ENCODE assay signal across 8 mouse cellular contexts in genomic region chr1:38128919-38129436, GRCm38 (mm10). TPM values are rescaled to one million over a fixed set of nuclear protein-coding genes. Genes with fewer than 3 reads are reported as not detected.
DNase-seq lines count a peak whose midpoint lies in the region; ATAC-seq and TF ChIP-seq lines count a peak whose summit lies in the region.

No protein-coding gene starts in this region.

- peak overlapping the region; percentile 95 for H3K4me2 ChIP-seq in heart, embryonic 13.5 days
- peak overlapping the region; percentile 92 for H3K4me2 ChIP-seq in liver, embryonic 15.5 days
- peak overlapping the region; percentile 73 for H3K4me2 ChIP-seq in neural tube, embryonic 13.5 days
- H3K4me2 ChIP-seq in stomach, postnatal 0 days (replicated peaks; ENCODE audit: low read depth), result peak overlapping the region; percentile 61

- H3K9me3 ChIP-seq in heart, embryonic 13.5 days, result no peaks in the 10 kb centered on the region
- no peaks in the 10 kb centered on the region for H3K9me3 ChIP-seq in liver, embryonic 15.5 days (replicated peaks)
- H3K9me3 ChIP-seq in neural tube, embryonic 13.5 days, result no peaks in the 10 kb centered on the region
- no peaks in the 10 kb centered on the region for H3K9me3 ChIP-seq in stomach, postnatal 0 days (ENCODE audit: control insufficient read depth, low read length)

- under 1% methylated on average over 53 of the region's 68 CpGs for WGBS in heart, embryonic 13.5 days
- under 1% methylated on average over 56 of the region's 68 CpGs for WGBS in liver, embryonic 15.5 days (ENCODE audit: insufficient replicate concordance)
- 0% methylated on average over 65 of the region's 68 CpGs for WGBS in neural tube, embryonic 13.5 days
- under 1% methylated on average over 42 of the region's 68 CpGs for WGBS in stomach, postnatal 0 days

- TF ChIP-seq POLR2A in embryonic fibroblast, embryonic 13.5 days (IDR thresholded peaks at IDR 0.05; ENCODE audit: low read depth, low read length), result no peak

- TF ChIP-seq CTCF in C2C12 (IDR thresholded peaks at IDR 0.05; ENCODE audit: control insufficient read depth, insufficient read depth, insufficient read length), result no peak
- no peak for TF ChIP-seq CTCF in embryonic fibroblast, embryonic 13.5 days (IDR thresholded peaks at IDR 0.05; ENCODE audit: borderline replicate concordance, insufficient read depth, low read length)
- no peak for TF ChIP-seq CTCF in stomach, postnatal 0 days (IDR thresholded peaks at IDR 0.05; ENCODE audit: low read depth)

- H3K4me1 ChIP-seq in embryonic fibroblast, embryonic 13.5 days (ENCODE audit: control insufficient read depth, insufficient read depth, low read length), result peaks cover 2% of the 10 kb centered on the region
- H3K4me1 ChIP-seq in heart, embryonic 13.5 days, result peaks cover 42% of the 10 kb centered on the region
- peaks cover 48% of the 10 kb centered on the region for H3K4me1 ChIP-seq in liver, embryonic 15.5 days (replicated peaks)
- H3K4me1 ChIP-seq in neural tube, embryonic 13.5 days (replicated peaks), result peaks cover 34% of the 10 kb centered on the region
- no peaks in the 10 kb centered on the region for H3K4me1 ChIP-seq in stomach, postnatal 0 days (replicated peaks; ENCODE audit: control insufficient read depth, insufficient read depth)

- DNase-seq in adrenal gland, postnatal 4 days (ENCODE audit: low spot score in 2 of 2), result peak; percentile 18 to 24
- DNase-seq in kidney, postnatal 10 days, result peak; percentile 74
- DNase-seq in stomach, postnatal 0 days (ENCODE audit: low spot score), result peak; percentile 68

- peaks cover 9% of the 10 kb centered on the region for H3K36me3 ChIP-seq in C2C12 (ENCODE audit: control insufficient read depth, insufficient read depth)
- H3K36me3 ChIP-seq in heart, embryonic 13.5 days, result no peaks in the 10 kb centered on the region
- H3K36me3 ChIP-seq in liver, embryonic 15.5 days (replicated peaks), result no peaks in the 10 kb centered on the region
- H3K36me3 ChIP-seq in neural tube, embryonic 13.5 days, result no peaks in the 10 kb centered on the region
- no peaks in the 10 kb centered on the region for H3K36me3 ChIP-seq in stomach, postnatal 0 days (ENCODE audit: control insufficient read depth, insufficient read depth, low read length)

- H3K4me3 ChIP-seq in C2C12 (ENCODE audit: insufficient read depth, poor library complexity, severe bottlenecking), result peak overlapping the region; percentile 86
- H3K4me3 ChIP-seq in embryonic fibroblast, embryonic 13.5 days (ENCODE audit: insufficient read depth, low read length), result peak overlapping the region; percentile 97
- H3K4me3 ChIP-seq in heart, embryonic 13.5 days, result peak overlapping the region; percentile 93
- H3K4me3 ChIP-seq in liver, embryonic 15.5 days (replicated peaks), result peak overlapping the region; percentile 90
- peak overlapping the region; percentile 88 for H3K4me3 ChIP-seq in neural tube, embryonic 13.5 days
- H3K4me3 ChIP-seq in stomach, postnatal 0 days (ENCODE audit: low read depth, low read length), result peak overlapping the region; percentile 83

- H3K27ac ChIP-seq in embryonic fibroblast, embryonic 13.5 days (ENCODE audit: insufficient read depth, low read length), result peak overlapping the region; percentile 75
- H3K27ac ChIP-seq in heart, embryonic 13.5 days (replicated peaks), result peak overlapping the region; percentile 94
- peak overlapping the region; percentile 93 for H3K27ac ChIP-seq in liver, embryonic 15.5 days (replicated peaks)
- peak overlapping the region; percentile 97 for H3K27ac ChIP-seq in neural tube, embryonic 13.5 days (replicated peaks)
- peak overlapping the region; percentile 93 for H3K27ac ChIP-seq in stomach, postnatal 0 days (replicated peaks)

- TF ChIP-seq EP300 in stomach, postnatal 0 days (optimal IDR thresholded peaks at IDR 0.05), result no peak

- H3ac ChIP-seq in C2C12 (ENCODE audit: control insufficient read depth, insufficient read length, low read depth), result peak overlapping the region; percentile 96

- H3K79me2 ChIP-seq in C2C12 (ENCODE audit: control insufficient read depth, insufficient read depth), result peaks cover 54% of the 10 kb centered on the region

- peaks cover 51% of the 10 kb centered on the region for H3K79me3 ChIP-seq in C2C12 (ENCODE audit: low read depth)

- no peaks in the 10 kb centered on the region for H3K27me3 ChIP-seq in C2C12 (ENCODE audit: control insufficient read depth, insufficient read depth, insufficient read length)
- no peaks in the 10 kb centered on the region for H3K27me3 ChIP-seq in heart, embryonic 13.5 days (replicated peaks)
- no peaks in the 10 kb centered on the region for H3K27me3 ChIP-seq in liver, embryonic 15.5 days
- no peaks in the 10 kb centered on the region for H3K27me3 ChIP-seq in neural tube, embryonic 13.5 days
- H3K27me3 ChIP-seq in stomach, postnatal 0 days (ENCODE audit: control insufficient read depth, insufficient read depth, low read length), result no peaks in the 10 kb centered on the region

- ATAC-seq in heart, embryonic 13.5 days (ENCODE audit: extremely low read depth, insufficient number of reproducible peaks, low FRiP score, low TSS enrichment), result peak; percentile 42
- peak; percentile 18 for ATAC-seq in liver, embryonic 15.5 days (ENCODE audit: insufficient read depth)
- no peak; the same call in none of the 2 replicates for ATAC-seq in neural tube, embryonic 13.5 days (ENCODE audit: low read depth)
- peak; percentile 45 for ATAC-seq in stomach, postnatal 0 days (ENCODE audit: low FRiP score, low TSS enrichment)

- H3K9ac ChIP-seq in heart, embryonic 13.5 days, result peak overlapping the region; percentile 97
- H3K9ac ChIP-seq in liver, embryonic 15.5 days, result peak overlapping the region; percentile 95
- peak overlapping the region; percentile 92 for H3K9ac ChIP-seq in neural tube, embryonic 13.5 days
- H3K9ac ChIP-seq in stomach, postnatal 0 days (ENCODE audit: low read length), result peak overlapping the region; percentile 86

TF ChIP-seq in C2C12, 6 proteins besides CTCF, POLR2A, EP300 and RAD21:
- TF ChIP-seq MAX (IDR thresholded peaks at IDR 0.05) (peak; percentile 14), USF1 (IDR thresholded peaks at IDR 0.05; ENCODE audit: low read depth) (no peak)

RNA-seq across cellular contexts. Expression of gene Rev1, which starts 0.6 kb away (rescaled TPM):
- polyA plus RNA-seq in C2C12 (2012; fragmentation: generic; extraction: Trizol), result 7.0 TPM
- total RNA-seq in adrenal gland, postnatal 4 days (2021), result 10 to 100 TPM; 36.2 to 44.1 TPM
- polyA plus RNA-seq in embryonic fibroblast, embryonic 13.5 days (2011; ENCODE audit: insufficient read length, low read depth, missing spikeins), result 23.2 and 29.8 TPM in 2 replicates
- 19.6 and 19.7 TPM in 2 replicates for polyA plus RNA-seq in heart, embryonic 13.5 days (2015; fragmentation: Nextera tagmentation; extraction: Ambion mirVana)
- polyA plus RNA-seq in liver, embryonic 15.5 days (2015; fragmentation: Nextera tagmentation; extraction: Ambion mirVana), result 13.3 and 17.5 TPM in 2 replicates
- polyA plus RNA-seq in neural tube, embryonic 13.5 days (2015; fragmentation: Nextera tagmentation; extraction: Ambion mirVana), result 33.7 and 46.4 TPM in 2 replicates
- 8.4 and 8.5 TPM in 2 replicates for polyA plus RNA-seq in stomach, postnatal 0 days (2015; fragmentation: Nextera tagmentation; extraction: Ambion mirVana)

Comparison
In these comparisons a context has a peak if more than half of its experiments do, and no peak if none do; other contexts are left out.
1. DNase-seq: peak in every context shown above with its lines; median percentile 74 in kidney, postnatal 10 days; 68 in stomach, postnatal 0 days; 21 in adrenal gland, postnatal 4 days.